Mouse (Mus musculus): Measurements from ENCODE around the gene Actr8.
A peak's percentile ranks its signal among the peaks of the same experiment; 100 is the strongest.

Actr8 gene

DNA sequence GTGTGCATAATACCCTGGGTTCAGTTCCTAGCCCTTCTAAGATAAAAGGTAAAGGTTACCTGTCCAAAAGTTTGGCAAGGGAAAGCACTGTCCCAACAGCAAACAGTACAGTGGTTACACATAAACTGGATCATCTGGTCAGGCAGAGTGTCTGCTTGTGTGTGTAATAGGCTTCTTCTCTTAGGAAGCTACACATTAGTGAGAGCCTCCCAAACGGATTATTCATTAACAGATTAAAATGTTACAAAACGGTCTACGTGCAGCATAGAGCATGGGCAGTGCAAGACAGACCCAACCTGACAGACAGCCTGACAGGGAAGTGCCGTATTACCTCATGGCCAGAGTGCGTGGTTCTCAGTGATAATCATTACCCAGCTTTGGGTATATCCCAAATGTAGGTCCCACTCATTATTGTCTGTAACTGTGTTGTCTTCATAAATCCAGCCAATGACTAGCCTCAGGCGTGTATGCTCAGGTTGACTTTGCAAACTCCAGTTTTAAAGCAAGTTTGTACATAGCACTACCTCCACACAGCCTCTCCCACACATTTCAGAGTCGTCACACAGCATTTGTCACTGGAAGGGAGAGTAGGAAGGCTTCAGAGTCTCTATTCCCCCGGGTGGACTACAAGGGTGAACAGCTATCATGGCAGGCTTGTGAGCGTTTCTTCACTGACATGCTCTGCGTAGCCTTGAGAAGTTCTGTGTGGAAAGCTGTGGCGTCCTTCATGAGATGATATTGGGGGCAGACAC lies 18.0 kb downstream of the Actr8 start:
- no peak for DNase-seq (ENCODE audit: low spot score in 2 of 2)

DNA sequence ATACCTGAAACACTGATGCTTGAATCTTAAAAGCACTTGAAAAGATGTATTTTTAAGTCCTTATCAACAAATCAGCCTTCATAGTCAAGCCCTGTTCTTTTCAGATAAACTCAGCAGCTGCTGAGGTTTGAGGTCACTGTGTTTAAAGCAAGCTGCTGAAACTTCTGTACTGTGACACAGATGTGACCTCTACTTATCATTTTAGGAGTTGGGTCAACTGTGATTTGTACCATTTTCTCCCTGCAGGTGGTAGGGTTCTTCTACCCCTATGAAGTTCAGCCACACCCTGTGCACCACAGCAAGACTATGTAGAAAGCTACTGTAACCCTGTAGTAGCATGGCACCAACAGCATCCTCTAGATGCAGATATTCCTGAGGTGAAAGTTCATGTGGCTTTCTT lies 19.2 kb downstream of the Actr8 start:
- DNase-seq (ENCODE audit: low spot score in 2 of 2), result no peak

DNA sequence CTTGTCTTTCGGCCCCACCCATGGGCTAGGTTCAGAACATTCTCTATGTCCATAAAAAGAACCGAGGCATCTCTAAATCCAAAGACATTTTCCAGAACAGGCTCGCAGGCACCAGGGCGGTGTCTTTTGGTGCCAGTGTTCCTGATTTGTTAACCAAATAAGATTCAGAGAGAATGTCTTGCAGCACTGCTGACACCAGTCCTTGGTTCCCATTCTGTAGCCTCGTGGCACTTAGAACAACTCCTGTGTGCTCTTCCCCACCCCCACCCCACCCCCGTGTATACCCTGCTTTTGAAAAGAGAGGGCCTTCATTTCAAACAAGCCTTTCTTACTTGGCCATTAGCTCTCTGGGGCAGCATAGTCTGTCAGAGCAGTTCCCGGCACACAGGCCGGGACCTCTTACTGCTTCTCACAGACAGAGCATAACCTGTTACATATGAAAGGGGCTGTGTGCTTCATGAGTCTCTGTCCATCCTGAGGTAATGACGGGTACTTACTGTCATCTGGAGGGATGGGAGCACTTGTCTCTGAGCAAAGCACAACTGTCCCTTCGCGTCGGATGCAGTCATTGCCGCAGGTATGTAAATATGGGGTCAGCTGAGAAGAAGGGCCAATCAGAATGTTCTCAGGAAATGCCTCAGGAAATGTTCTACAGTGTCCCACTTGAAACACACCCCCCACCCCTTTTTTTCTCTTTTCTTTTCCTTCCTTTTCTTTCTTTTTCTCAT lies 20.8 kb downstream of the Actr8 start:
- no peak for DNase-seq (ENCODE audit: low spot score in 2 of 2)

GRCm38 (mm10) chr14:29999475-29999811 lies 21.3 kb downstream of the Actr8 start:
- DNase-seq (ENCODE audit: low spot score in 2 of 2), result no peak

GRCm38 (mm10) chr14:30008733-30009575 lies 30.8 kb downstream of the Actr8 start, which contains the start of the genes Il17rb and Chdh:
Il17rb (minus strand) TSS chr14:30008896.
Chdh (plus strand) TSS chr14:30009023.
- DNase-seq (ENCODE audit: low spot score in 2 of 2), result peak; percentile 45 to 73

DNA sequence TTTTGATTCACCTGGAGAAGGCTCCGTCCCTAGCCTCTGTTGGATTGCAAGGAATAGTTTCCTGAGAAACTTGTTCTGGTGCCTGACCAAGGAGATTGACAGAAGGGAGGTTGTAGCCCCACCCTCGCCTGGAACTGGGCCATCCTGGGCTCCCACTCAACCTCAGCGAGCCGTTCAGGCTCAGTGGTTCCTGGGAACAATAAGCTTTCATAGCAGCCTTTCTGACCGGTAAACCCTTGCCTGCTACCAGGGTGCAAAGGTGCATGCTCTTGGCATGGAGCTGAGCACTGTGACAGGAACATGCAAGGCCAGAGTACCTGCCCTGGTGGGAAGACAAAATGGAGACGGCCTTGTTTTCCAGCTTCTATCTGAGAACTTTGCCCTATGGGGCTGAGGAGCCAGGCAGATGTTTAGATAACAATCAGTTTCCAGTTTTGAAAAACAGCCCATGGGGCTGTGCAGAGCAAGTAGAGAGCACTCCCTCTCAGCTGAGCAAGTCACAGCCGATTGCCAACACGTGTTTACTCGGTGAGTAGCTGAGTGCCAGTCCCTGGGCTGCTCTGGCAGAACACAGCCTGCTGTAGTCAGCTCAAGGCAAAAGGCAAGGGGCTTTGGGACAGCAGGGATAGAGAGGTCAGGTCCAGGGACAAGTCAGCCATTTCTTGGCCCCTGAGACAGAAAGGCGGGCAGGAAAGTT lies 31.9 kb downstream of the Actr8 start:
- DNase-seq (ENCODE audit: low spot score in 2 of 2), result peak; percentile 55 to 78

- DNase-seq (ENCODE audit: low spot score in 2 of 2), result no peak
Measured at GRCm38 (mm10) chr14:30011886-30012560, 33.9 kb downstream of the Actr8 start.

DNA sequence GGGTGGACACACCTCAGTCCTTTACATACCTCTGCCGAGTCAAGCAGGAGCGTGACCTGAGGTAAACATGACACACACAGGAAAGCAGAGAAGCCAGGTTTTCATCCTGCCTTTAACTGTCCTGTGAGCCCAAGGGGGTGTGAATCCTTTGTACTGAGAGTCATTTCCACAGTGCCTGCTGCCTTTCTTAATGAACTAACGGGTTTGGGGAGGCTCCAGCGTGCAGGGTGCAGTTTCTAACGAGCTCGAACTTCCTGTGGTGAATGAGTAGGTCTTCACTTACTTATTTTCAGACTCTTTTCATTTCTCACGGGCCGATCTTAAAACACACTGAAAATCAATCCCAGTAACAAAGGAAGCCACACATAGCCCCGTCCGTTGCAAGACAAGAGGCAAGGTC lies 36.4 kb downstream of the Actr8 start:
- no peak for DNase-seq (ENCODE audit: low spot score in 2 of 2)

- no peak for DNase-seq (ENCODE audit: low spot score in 2 of 2)
Measured at GRCm38 (mm10) chr14:30015008-30015407, 36.9 kb downstream of the Actr8 start.

DNA sequence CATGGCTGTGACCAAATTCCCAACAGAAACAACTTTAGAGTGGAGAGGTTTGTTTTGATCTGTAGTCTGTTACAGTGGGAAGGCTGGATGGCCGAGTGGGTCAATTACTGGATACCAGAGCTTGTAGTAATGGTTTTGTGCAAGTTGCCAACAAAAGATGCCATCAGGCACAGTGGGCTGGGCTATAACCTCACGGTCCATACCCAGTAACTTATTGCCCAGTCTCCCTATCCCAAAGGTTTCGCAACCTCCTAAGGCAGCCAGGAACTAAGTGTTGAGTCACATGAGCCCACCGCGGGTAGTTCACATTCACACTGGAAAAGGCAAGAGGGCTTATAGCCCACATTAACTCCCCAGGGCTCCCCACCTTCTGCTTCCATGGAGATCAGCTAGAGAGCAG lies 38.5 kb downstream of the Actr8 start:
- no peak for DNase-seq (ENCODE audit: low spot score in 2 of 2)

DNA sequence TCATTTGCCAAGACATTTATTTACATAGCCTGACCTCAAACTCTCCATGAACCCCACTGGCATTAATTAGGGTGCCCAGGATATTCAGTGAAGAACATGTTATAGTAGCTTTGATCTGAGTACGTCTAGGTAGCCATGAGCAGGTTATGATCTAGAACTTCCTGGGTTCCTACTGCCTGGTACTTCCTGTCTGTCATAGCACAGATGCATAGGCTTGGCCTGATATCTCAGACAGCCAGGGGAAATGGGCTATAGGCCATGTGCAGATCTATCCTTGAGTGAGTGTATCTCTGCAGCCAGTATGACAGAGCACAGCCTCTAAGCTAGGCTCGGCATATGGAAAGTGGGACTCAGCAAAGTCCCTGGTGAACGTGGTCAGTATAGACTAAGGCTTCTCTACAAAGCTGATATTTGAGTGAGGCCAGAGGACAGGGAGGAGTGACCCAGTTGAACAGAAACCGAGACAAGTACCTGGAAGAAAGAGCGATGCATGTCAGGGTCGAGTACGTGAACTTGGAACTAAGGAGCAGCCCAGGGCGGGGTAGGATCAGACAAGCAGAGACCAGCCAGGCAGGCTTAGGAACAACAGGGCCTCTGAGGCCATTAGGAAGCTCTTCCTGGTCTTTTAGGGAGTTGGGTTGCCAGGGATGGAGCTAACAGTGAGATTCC lies 39.8 kb downstream of the Actr8 start:
- DNase-seq (ENCODE audit: low spot score in 2 of 2), result no peak

- DNase-seq (ENCODE audit: low spot score in 2 of 2), result no peak
Measured at GRCm38 (mm10) chr14:30018463-30018801, 40.3 kb downstream of the Actr8 start.

GRCm38 (mm10) chr14:30018846-30019245 lies 40.7 kb downstream of the Actr8 start:
- DNase-seq (ENCODE audit: low spot score in 2 of 2), result no peak

DNA sequence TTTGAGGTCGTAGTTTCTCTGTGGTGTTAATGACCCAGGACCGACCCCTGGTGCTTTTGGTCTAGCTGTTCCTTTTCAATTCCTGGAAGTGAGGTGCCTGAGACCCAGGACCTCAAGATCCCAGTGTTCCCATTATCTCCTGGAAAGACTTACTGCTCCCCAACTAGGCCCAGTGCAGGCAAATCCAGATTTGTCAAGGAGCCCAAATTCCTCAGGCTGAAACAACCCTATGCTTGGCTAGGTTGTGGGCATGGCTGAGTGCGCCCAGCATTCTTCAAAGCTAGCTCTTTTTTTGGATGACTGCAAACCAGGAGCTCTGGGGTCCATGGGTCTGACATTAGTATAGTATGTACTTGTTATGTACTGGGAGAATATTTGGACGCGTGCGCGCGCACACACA lies 41.2 kb downstream of the Actr8 start:
- no peak for DNase-seq (ENCODE audit: low spot score in 2 of 2)

DNA sequence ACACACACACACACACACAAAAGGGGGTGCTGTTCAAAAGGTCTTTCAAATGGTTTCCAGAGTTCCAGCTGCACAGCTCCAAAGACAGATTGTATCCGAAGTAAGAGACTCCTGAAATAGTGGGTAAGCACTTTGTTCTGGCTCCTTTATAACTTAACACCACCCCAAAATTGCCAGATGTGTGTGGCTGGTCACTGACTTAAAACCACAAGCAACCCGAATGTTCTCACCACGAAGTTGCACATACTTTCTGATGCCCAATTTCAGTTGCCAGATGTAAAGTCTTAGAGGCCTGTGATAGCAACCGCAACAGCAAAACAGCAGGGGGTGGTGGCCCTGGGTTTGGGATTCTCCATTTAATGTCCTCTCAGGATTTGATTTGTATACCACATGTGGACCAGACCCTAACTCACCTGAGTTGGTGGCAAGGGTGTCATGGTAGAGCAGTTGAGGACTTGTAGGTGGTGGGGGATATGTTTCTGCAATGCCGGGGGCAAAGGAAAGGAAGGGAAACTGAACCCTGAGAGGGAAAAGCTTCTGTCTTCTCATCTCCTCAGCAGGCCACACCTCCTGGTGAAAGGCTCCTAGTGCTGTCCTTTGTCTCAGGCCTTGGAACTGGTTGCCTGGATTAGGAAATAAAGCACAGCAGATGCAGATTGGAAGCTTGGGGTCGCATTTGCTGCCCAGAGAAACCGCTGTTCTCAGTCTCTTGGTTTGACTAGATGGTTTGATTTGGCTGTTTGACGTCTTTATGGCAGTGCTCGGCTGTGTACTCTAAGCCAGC lies 41.8 kb downstream of the Actr8 start:
- no peak for DNase-seq (ENCODE audit: low spot score in 2 of 2)

DNA sequence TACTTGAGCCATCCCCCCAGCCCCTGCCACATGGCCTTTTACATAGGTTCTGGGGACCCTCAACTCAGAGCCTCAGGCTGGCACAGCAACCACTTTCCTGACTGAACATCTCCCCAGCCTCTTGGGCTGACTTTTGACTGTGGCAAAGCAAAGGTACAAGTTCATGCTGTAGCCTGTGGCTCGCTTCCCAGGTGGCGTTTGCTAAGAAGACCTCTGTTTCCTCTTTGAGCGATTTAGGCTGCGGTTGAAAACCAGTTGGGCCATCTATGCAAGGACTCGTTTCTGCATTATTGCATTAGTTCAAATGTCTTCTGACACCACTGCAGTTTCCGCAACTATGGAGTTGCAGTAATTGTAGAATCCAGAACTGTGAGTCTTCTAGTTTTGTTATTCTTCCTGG lies 44.3 kb downstream of the Actr8 start:
- no peak for DNase-seq (ENCODE audit: low spot score in 2 of 2)

DNA sequence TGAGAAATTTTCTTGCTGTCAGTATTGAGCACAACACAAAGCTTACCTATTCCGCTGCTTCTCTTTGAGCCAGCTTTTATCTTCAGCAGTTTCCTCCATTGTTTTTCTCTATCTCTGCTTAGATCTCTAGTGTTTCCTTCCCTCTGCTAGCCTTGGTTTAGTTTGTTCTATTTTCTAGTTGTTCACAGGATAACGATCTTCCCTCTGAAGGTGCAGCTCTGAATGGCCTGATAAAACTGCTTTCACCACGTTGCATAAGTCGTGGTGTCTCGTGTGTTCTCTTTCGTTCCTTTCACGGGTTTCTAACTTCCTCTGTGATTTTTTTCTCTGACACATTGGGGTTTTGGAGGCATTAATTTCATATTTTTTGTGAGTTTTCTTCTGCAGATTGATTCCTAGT lies 46.2 kb downstream of the Actr8 start:
- no peak for DNase-seq (ENCODE audit: low spot score in 2 of 2)

- DNase-seq (ENCODE audit: low spot score in 2 of 2), result no peak
Measured at GRCm38 (mm10) chr14:30027378-30027777, 49.2 kb downstream of the Actr8 start.

DNA sequence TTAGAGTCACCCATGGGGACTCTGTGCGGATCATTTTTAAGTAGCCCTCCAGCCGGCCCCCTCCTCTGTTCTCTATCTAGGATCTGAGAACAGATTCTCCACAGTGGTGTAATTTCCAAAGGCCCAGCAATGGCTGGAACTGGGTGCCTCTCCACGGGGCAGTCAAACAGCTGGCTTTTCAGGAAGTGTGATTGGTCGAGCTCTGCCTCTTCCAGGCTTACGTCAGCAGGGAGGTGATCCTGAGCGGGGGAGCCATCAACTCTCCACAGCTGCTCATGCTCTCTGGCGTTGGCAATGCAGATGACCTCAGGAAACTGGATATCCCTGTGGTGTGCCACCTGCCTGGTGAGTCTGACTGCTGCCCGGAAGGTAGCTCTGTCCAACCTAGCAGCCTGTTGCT lies 55.3 kb downstream of the Actr8 start:
- no peak for DNase-seq (ENCODE audit: low spot score in 2 of 2)

GRCm38 (mm10) chr14:30038431-30038830 lies 60.3 kb downstream of the Actr8 start:
- DNase-seq (ENCODE audit: low spot score in 2 of 2), result no peak
